Mouse (Mus musculus) liver, postnatal 0 days (tissue): ENCODE measurements around the gene Zbtb20. TPM values are rescaled to one million over a fixed set of nuclear protein-coding genes. Genes with fewer than 3 reads are reported as not detected.
A peak's percentile ranks its signal among the peaks of the same experiment; 100 is the strongest.

Experiments
- ATAC-seq: fragments of 200-750 bp; cut with Nextera tagmentation; 2 replicates; pipeline ENCODE4 v1.8.0; 2017; ENCODE audit warnings: mild to moderate bottlenecking, moderate library complexity
- DNase-seq: peaks from one replicate; pipeline ENCODE4 v3.0.0-alpha.2; 2016
- H3K27ac ChIP-seq: fragments of 300-500 bp; sonication (generic); 2 replicates; pipeline ENCODE4 v1.5.1; 2014; ENCODE audit warnings: antibody characterized with exemption, moderate library complexity, mild to moderate bottlenecking, low read depth
- H3K27me3 ChIP-seq: fragments of 300-500 bp; sonication (generic); 2 replicates; pipeline ENCODE4 v1.6.1; 2014; ENCODE audit warnings: low read length, control low read depth, mixed read lengths; ENCODE audit not compliant: insufficient read depth
- H3K36me3 ChIP-seq: fragments of 300-500 bp; sonication (generic); replicated peaks from 2 replicates; pipeline ENCODE4 v1.6.1; 2014; ENCODE audit warnings: mild to moderate bottlenecking, control low read depth, low read length, moderate library complexity, mixed read lengths; ENCODE audit not compliant: insufficient read depth
- H3K4me1 ChIP-seq: fragments of 300-500 bp; sonication (generic); 2 replicates; pipeline ENCODE4 v1.6.1; 2014; ENCODE audit warnings: antibody characterized with exemption, mild to moderate bottlenecking, control low read depth; ENCODE audit not compliant: insufficient read depth
- H3K4me2 ChIP-seq: fragments of 300-500 bp; sonication (generic); 2 replicates; pipeline ENCODE4 v1.6.1; 2014; ENCODE audit warnings: low read depth, mild to moderate bottlenecking, low read length, moderate library complexity, mixed read lengths
- H3K4me3 ChIP-seq: fragments of 300-500 bp; sonication (generic); 2 replicates; pipeline ENCODE4 v1.5.1; 2014; ENCODE audit warnings: low read depth, low read length
- H3K9ac ChIP-seq: fragments of 300-500 bp; sonication (generic); replicated peaks from 2 replicates; pipeline ENCODE4 v1.6.1; 2014; ENCODE audit warnings: mild to moderate bottlenecking, moderate library complexity
- H3K9me3 ChIP-seq: fragments of 300-500 bp; sonication (generic); 2 replicates; pipeline ENCODE4 v1.6.1; 2016; ENCODE audit warnings: mild to moderate bottlenecking, control low read depth, low read length, mixed read lengths
- CTCF ChIP-seq: sonication (generic); IDR thresholded peaks from 2 replicates; pipeline ENCODE4 v1.5.1; 2016; ENCODE audit warnings: antibody characterized with exemption, low read depth
- EP300 ChIP-seq: IDR thresholded peaks from 2 replicates; pipeline ENCODE4 v1.6.1; 2016; ENCODE audit warnings: antibody characterized with exemption, low read depth, mild to moderate bottlenecking
- WGBS: fragments of 180-500 bp; shearing (Covaris S2); extraction: QIAGEN DNeasy Blood & Tissue Kit; methylation state at CpG from one replicate; pipeline ENCODE4 v1.1.7; 2014; ENCODE audit not compliant: insufficient replicate concordance; 5-methylcytosine and 5-hydroxymethylcytosine counted together
- polyA plus RNA-seq: library from polyadenylated mRNA; unstranded; fragments of >200 nt; fragmentation: Nextera tagmentation; extraction: Ambion mirVana; gene quantifications from 2 replicates; pipeline ENCODE4 v1.2.1, GENCODE M21; 2015

Gene Zbtb20
- polyA plus RNA-seq, 1 experiment from 2014 or later = 9.2 TPM

- TF ChIP-seq EP300 (no peak), CTCF (no peak)
- Histone ChIP-seq H3K4me1 (0 out of 2 replicates have a peak, but pooled peaks cover 6% of the 10 kb centered on the region), H3K36me3 (no peaks in the 10 kb centered on the region), H3K9ac (peak overlapping the region; percentile 91), H3K4me3 (peak overlapping the region; percentile 72), H3K9me3 (no peaks in the 10 kb centered on the region), H3K27ac (peak overlapping the region; percentile 99), H3K27me3 (no peaks in the 10 kb centered on the region), H3K4me2 (peak overlapping the region; percentile 80)
- peak; percentile 40 for ATAC-seq
- DNase-seq = peak; percentile 15
- 3% methylated on average over 19 of the region's 62 CpGs for WGBS
These were observed 630 bp downstream of the Zbtb20 start for GRCm38 (mm10) chr16:42876021-42877000.

- H3K27me3 ChIP-seq = no peaks in the 10 kb centered on the region
- TF ChIP-seq CTCF (no peak), EP300 (no peak)
- H3K9me3 ChIP-seq = no peaks in the 10 kb centered on the region
- WGBS = 72% methylated on average over 3 of the region's 3 CpGs
- no peak overlapping the region for H3K9ac ChIP-seq
- H3K27ac ChIP-seq = no peak overlapping the region
- no peak for ATAC-seq
- H3K4me2 ChIP-seq = no peak overlapping the region
- no peak for DNase-seq
- H3K36me3 ChIP-seq = no peaks in the 10 kb centered on the region
- 0 out of 2 replicates have a peak, but pooled peaks cover 3% of the 10 kb centered on the region for H3K4me1 ChIP-seq
- H3K4me3 ChIP-seq = no peak overlapping the region
These were observed 4.4 kb downstream of the Zbtb20 start for GRCm38 (mm10) chr16:42880046-42880445.

GRCm38 (mm10) chr16:42885538-42885937 lies 9.9 kb downstream of the Zbtb20 start:
- H3K9ac ChIP-seq = no peak overlapping the region
- ATAC-seq = no peak
- H3K27ac ChIP-seq = no peak overlapping the region
- no peak overlapping the region for H3K4me2 ChIP-seq
- H3K4me1 ChIP-seq = no peaks in the 10 kb centered on the region; the same call in 1 of the 2 replicates
- H3K9me3 ChIP-seq = no peaks in the 10 kb centered on the region
- no peaks in the 10 kb centered on the region for H3K27me3 ChIP-seq
- no peak overlapping the region for H3K4me3 ChIP-seq
- H3K36me3 ChIP-seq = no peaks in the 10 kb centered on the region
- no peak for DNase-seq
- no peak for TF ChIP-seq EP300
- TF ChIP-seq CTCF = no peak
- WGBS = 73% methylated on average over 2 of the region's 2 CpGs

GRCm38 (mm10) chr16:42885964-42886363 lies 10.3 kb downstream of the Zbtb20 start:
- Histone ChIP-seq H3K9ac (no peak overlapping the region), H3K27me3 (no peaks in the 10 kb centered on the region), H3K36me3 (no peaks in the 10 kb centered on the region), H3K27ac (no peak overlapping the region), H3K4me2 (no peak overlapping the region), H3K4me1 (no peaks in the 10 kb centered on the region; the same call in 1 of the 2 replicates), H3K4me3 (no peak overlapping the region), H3K9me3 (no peaks in the 10 kb centered on the region)
- WGBS = 81% methylated on average over 7 of the region's 7 CpGs
- DNase-seq = no peak
- TF ChIP-seq CTCF = no peak
- no peak for TF ChIP-seq EP300
- ATAC-seq = no peak

GRCm38 (mm10) chr16:42897125-42897693 lies 21.5 kb downstream of the Zbtb20 start:
- Histone ChIP-seq H3K4me1 (no peaks in the 10 kb centered on the region), H3K27ac (no peak overlapping the region), H3K27me3 (no peaks in the 10 kb centered on the region), H3K4me2 (no peak overlapping the region), H3K9me3 (no peaks in the 10 kb centered on the region), H3K9ac (no peak overlapping the region), H3K4me3 (no peak overlapping the region), H3K36me3 (no peaks in the 10 kb centered on the region)
- ATAC-seq = no peak
- TF ChIP-seq CTCF (no peak), EP300 (no peak)
- WGBS = 80% methylated on average over 3 of the region's 3 CpGs
- no peak for DNase-seq

- TF ChIP-seq EP300 = no peak
- no peak for TF ChIP-seq CTCF
- no peak overlapping the region for H3K9ac ChIP-seq
- no peaks in the 10 kb centered on the region for H3K4me1 ChIP-seq
- H3K9me3 ChIP-seq = no peaks in the 10 kb centered on the region
- no peak overlapping the region for H3K4me3 ChIP-seq
- H3K4me2 ChIP-seq = no peak overlapping the region
- no peak for ATAC-seq
- no peaks in the 10 kb centered on the region for H3K36me3 ChIP-seq
- H3K27me3 ChIP-seq = no peaks in the 10 kb centered on the region
- WGBS = 74% methylated on average over 1 of the region's 1 CpGs
- no peak overlapping the region for H3K27ac ChIP-seq
- DNase-seq = no peak
These were observed 24.6 kb downstream of the Zbtb20 start for GRCm38 (mm10) chr16:42900328-42900727.
